In genomic region chr16:24399524-24399923, GRCm38 (mm10) we compare ENCODE assay signal across 14 mouse cellular contexts. TPM values are rescaled to one million over a fixed set of nuclear protein-coding genes. Genes with fewer than 3 reads are reported as not detected.
DNase-seq lines count a peak whose midpoint lies in the region; ATAC-seq and TF ChIP-seq lines count a peak whose summit lies in the region.
"Had no signal": no experiment of that assay in that cellular context is flagged by ENCODE, and none has a peak within 500 bp of the region (broad histone marks: within the 10 kb centered on the region; RNA-seq: fewer than 3 reads in every experiment).

No protein-coding gene starts in this region.

- H3K4me3 ChIP-seq in layer of hippocampus, adult 2 months: no peak overlapping the region
- no peak overlapping the region for H3K4me3 ChIP-seq in kidney, postnatal 0 days (replicated peaks; ENCODE audit: low read depth, low read length)
- no peak overlapping the region for H3K4me3 ChIP-seq in liver, postnatal 0 days (ENCODE audit: low read depth, low read length)
- no peak overlapping the region for H3K4me3 ChIP-seq in stomach, postnatal 0 days (ENCODE audit: low read depth, low read length)
- H3K4me3 ChIP-seq: embryonic facial prominence, embryonic 12.5 days; gastrocnemius, adult 2 months; heart, embryonic 13.5 days had no signal

- 0 out of 2 replicates have a peak, but pooled peaks have one; percentile 8 for TF ChIP-seq CTCF in layer of hippocampus, adult 2 months (conservative IDR thresholded peaks at IDR 0.05)
- peak; percentile 34; the same call in 1 of the 2 replicates for TF ChIP-seq CTCF in kidney, postnatal 0 days (IDR thresholded peaks at IDR 0.05; ENCODE audit: low read depth)
- peak; percentile 38 for TF ChIP-seq CTCF in liver, postnatal 0 days (IDR thresholded peaks at IDR 0.05; ENCODE audit: low read depth)
- peak; percentile 36 for TF ChIP-seq CTCF in stomach, postnatal 0 days (IDR thresholded peaks at IDR 0.05; ENCODE audit: low read depth)

- H3K4me1 ChIP-seq in kidney, postnatal 0 days (replicated peaks; ENCODE audit: insufficient read depth, low read length): peaks cover 44% of the 10 kb centered on the region
- H3K4me1 ChIP-seq in liver, postnatal 0 days (ENCODE audit: insufficient read depth): peaks cover 30% of the 10 kb centered on the region
- H3K4me1 ChIP-seq in stomach, postnatal 0 days (replicated peaks; ENCODE audit: control insufficient read depth, insufficient read depth): peaks cover 17% of the 10 kb centered on the region

- no peak for ATAC-seq in kidney, postnatal 0 days (replicated peaks; ENCODE audit: low FRiP score, low read depth)
- ATAC-seq in liver, postnatal 0 days: peak; percentile 66
- no peak for ATAC-seq in stomach, postnatal 0 days (ENCODE audit: low FRiP score, low TSS enrichment)

- no peak overlapping the region for H3K27ac ChIP-seq in layer of hippocampus, adult 2 months
- H3K27ac ChIP-seq in kidney, postnatal 0 days: no peak overlapping the region; the same call in 1 of the 2 replicates
- H3K27ac ChIP-seq in liver, postnatal 0 days (ENCODE audit: low read depth): peak overlapping the region; percentile 85
- 0 out of 2 replicates have a peak overlapping the region, but pooled peaks have one; percentile 26 for H3K27ac ChIP-seq in stomach, postnatal 0 days (replicated peaks)
- H3K27ac ChIP-seq: embryonic facial prominence, embryonic 12.5 days; gastrocnemius, adult 2 months had no signal

- H3K9ac ChIP-seq in kidney, postnatal 0 days (ENCODE audit: low read depth, low read length): no peak overlapping the region
- no peak overlapping the region for H3K9ac ChIP-seq in liver, postnatal 0 days (replicated peaks)
- H3K9ac ChIP-seq in stomach, postnatal 0 days (ENCODE audit: low read length): no peak overlapping the region
- H3K9ac ChIP-seq: embryonic facial prominence, embryonic 12.5 days; heart, embryonic 13.5 days had no signal

- TF ChIP-seq EP300 in liver, postnatal 0 days (IDR thresholded peaks at IDR 0.05; ENCODE audit: low read depth): no peak
- TF ChIP-seq EP300 in stomach, postnatal 0 days (optimal IDR thresholded peaks at IDR 0.05): no peak

- DNase-seq in layer of hippocampus, adult 2 months (ENCODE audit: low spot score in 2 of 2): no peak
- no peak for DNase-seq in layer of hippocampus, adult 9-10 months (ENCODE audit: low spot score)
- DNase-seq in kidney, postnatal 0 days (ENCODE audit: low spot score): no peak
- DNase-seq in liver, postnatal 0 days: no peak
- DNase-seq in stomach, postnatal 0 days (ENCODE audit: low spot score): no peak
- no peak for DNase-seq in natural killer cell, adult 2 months (ENCODE audit: low spot score in 2 of 2)
- DNase-seq in neural tube, embryonic 10.5 days (ENCODE audit: extremely low spot score, low spot score): no peak
- DNase-seq: gastrocnemius, adult 2 months; layer of hippocampus, adult 9-11 months; right cerebral cortex, postnatal 14 days; thymus, postnatal 25 days had no signal

- no peaks in the 10 kb centered on the region for H3K27me3 ChIP-seq in kidney, postnatal 0 days (ENCODE audit: insufficient read depth, low read length)
- H3K27me3 ChIP-seq in liver, postnatal 0 days (ENCODE audit: insufficient read depth, low read length): no peaks in the 10 kb centered on the region
- no peaks in the 10 kb centered on the region for H3K27me3 ChIP-seq in stomach, postnatal 0 days (ENCODE audit: control insufficient read depth, insufficient read depth, low read length)
- H3K27me3 ChIP-seq: embryonic facial prominence, embryonic 12.5 days; heart, embryonic 13.5 days; Patski had no signal

- WGBS in kidney, postnatal 0 days: 60% methylated on average over 5 of the region's 5 CpGs
- 51% methylated on average over 5 of the region's 5 CpGs for WGBS in liver, postnatal 0 days (ENCODE audit: insufficient replicate concordance)
- 46% methylated on average over 5 of the region's 5 CpGs for WGBS in stomach, postnatal 0 days

- H3K36me3 ChIP-seq in kidney, postnatal 0 days (ENCODE audit: insufficient read depth, low read length): 0 out of 2 replicates have a peak, but pooled peaks cover 4% of the 10 kb centered on the region
- H3K36me3 ChIP-seq in liver, postnatal 0 days (replicated peaks; ENCODE audit: insufficient read depth, low read length): no peaks in the 10 kb centered on the region
- H3K36me3 ChIP-seq in stomach, postnatal 0 days (ENCODE audit: control insufficient read depth, insufficient read depth, low read length): no peaks in the 10 kb centered on the region

- H3K9me3 ChIP-seq in kidney, postnatal 0 days (replicated peaks; ENCODE audit: low read length): no peaks in the 10 kb centered on the region
- H3K9me3 ChIP-seq in liver, postnatal 0 days (ENCODE audit: low read length): no peaks in the 10 kb centered on the region
- H3K9me3 ChIP-seq in stomach, postnatal 0 days (ENCODE audit: control insufficient read depth, low read length): no peaks in the 10 kb centered on the region
- H3K9me3 ChIP-seq: embryonic facial prominence, embryonic 12.5 days; heart, embryonic 13.5 days had no signal

- no peak overlapping the region for H3K4me2 ChIP-seq in kidney, postnatal 0 days (ENCODE audit: low read length)
- H3K4me2 ChIP-seq in liver, postnatal 0 days (ENCODE audit: low read depth, low read length): no peak overlapping the region
- H3K4me2 ChIP-seq in stomach, postnatal 0 days (replicated peaks; ENCODE audit: low read depth): no peak overlapping the region
- H3K4me2 ChIP-seq: embryonic facial prominence, embryonic 12.5 days; heart, embryonic 13.5 days had no signal

RNA-seq across cellular contexts. Expression of gene Lpp, which starts 6.2 kb away (rescaled TPM):
- total RNA-seq in layer of hippocampus, adult 2 months (2021): 10 to 100 TPM; 10.1 to 10.5 TPM
- polyA plus RNA-seq in kidney, postnatal 0 days (2015; fragmentation: Nextera tagmentation; extraction: Ambion mirVana): 32.9 and 39.5 TPM in 2 replicates
- 9.1 and 10.7 TPM in 2 replicates for polyA plus RNA-seq in liver, postnatal 0 days (2015; fragmentation: Nextera tagmentation; extraction: Ambion mirVana)
- polyA plus RNA-seq in stomach, postnatal 0 days (2015; fragmentation: Nextera tagmentation; extraction: Ambion mirVana): 49.8 and 51.3 TPM in 2 replicates

Comparison
In these comparisons a context has a peak if more than half of its experiments do, and no peak if none do; other contexts are left out.
1. H3K27ac ChIP-seq: peak in liver, postnatal 0 days (single experiment) and stomach, postnatal 0 days (single experiment); none in layer of hippocampus, adult 2 months (single experiment) and kidney, postnatal 0 days (single experiment).
2. Peak in every context shown above with its lines, with median percentiles within 50 percentile points of each other: CTCF ChIP-seq.